Mouse (Mus musculus): ENCODE measurements at regions not wholly inside any gene's neighbourhood (a gene's known extent, or its start where the extent isn't known, plus 50 kb on each side); places are given as distances from the start of the nearest gene placed in this dataset.

DNA sequence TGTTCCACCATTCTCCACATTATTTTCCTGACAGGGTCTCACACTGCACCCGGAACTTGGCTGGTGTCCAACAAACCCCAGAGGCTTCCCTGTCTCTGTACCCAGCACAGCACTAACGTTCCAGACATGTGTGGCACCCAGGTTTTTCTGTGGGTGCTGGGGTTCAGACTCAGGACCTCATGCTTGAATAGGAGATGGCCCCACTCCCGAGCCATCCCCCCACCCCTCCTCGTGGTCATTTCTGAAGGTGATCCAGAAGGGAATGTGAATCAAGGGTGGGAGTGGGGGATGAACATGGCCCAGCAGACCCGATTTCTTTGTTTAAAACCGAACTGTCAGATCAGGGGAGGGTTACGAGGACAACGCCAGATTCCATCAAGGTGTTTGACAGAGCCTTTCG lies 245.6 kb downstream of the Tbc1d1 start:
- H3K36me3 ChIP-seq, result no peaks in the 10 kb centered on the region

DNA sequence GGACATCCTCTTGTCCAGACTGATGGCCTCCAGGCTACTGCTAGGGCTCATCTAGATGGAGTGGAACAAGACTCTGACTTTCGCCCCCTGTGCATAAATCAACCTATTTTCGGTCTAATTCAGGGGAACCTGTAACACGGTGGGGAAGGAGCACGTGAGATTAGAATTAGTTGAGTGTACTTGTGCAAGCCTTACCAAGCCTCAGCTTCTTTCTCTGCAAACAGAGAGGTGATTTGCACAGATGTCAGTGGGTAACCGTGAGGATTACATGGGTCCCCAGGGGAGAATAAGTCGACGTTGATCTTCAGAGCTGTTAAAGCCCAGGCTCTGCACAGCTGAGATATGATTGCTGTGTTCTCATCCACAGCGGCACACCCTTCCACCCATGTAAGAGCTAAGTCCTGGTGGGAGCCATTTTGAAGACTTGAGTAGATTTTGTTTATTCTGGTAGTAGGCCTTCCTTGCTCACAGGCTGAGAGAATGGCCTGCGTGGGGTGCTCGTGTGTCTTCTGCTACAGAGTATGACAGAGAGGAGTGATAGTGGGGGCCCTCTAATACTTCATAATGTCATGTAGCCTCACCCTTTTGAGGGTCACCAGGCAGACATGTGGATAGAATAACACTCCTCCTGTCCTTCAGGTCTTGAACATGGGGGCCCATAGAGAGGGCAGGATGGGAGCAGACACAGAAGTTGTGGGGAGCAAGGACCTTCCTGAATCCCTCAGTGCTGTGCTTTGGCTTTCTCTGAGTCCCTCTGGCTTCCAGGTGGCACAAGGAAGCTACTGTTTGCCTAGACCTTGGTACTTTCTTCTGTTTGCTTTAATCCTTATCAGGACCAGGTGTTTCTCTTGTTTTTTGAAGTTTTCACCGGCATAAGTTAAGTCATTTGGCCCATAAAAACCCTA lies 247.2 kb downstream of the Tbc1d1 start:
- Histone ChIP-seq H3K9me3 (replicated peaks) (peaks cover 4% of the 10 kb centered on the region; the same call in 1 of the 2 replicates), H3K4me1 (no peaks in the 10 kb centered on the region), H3K36me3 (no peaks in the 10 kb centered on the region), H3K27ac (replicated peaks) (no peak overlapping the region), H3K4me3 (no peak overlapping the region), H3K27me3 (ENCODE audit: low read depth, poor library complexity, severe bottlenecking) (no peaks in the 10 kb centered on the region)
- WGBS, result 90% methylated on average over 11 of the region's 11 CpGs
- DNase-seq (ENCODE audit: low spot score), result no peak

More for the DNA sequence above, 245.6 kb downstream of the Tbc1d1 start:
- Histone ChIP-seq H3K27ac (replicated peaks) (no peak overlapping the region), H3K4me1 (no peaks in the 10 kb centered on the region), H3K27me3 (ENCODE audit: low read depth, poor library complexity, severe bottlenecking) (no peaks in the 10 kb centered on the region), H3K4me3 (no peak overlapping the region), H3K9me3 (replicated peaks) (peaks cover 3% of the 10 kb centered on the region; the same call in 1 of the 2 replicates)
- 87% methylated on average over 9 of the region's 9 CpGs for WGBS
- DNase-seq (ENCODE audit: low spot score), result no peak

DNA sequence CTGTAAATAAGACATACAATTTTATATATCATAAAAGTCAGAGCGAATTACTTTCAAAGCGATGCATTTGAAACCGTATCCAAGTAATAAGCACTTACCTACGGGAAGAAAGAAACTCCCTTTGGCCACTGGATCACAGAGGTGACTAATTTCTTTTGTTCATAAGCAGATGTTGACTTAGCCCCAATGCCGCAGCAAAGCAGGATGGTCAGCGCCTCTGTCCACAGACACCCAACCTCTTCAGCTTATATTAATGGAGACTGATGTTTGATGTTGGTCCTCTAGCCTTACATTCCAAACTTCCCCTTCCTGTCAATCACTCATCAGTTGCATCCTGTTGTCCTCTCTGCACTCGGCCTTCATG lies 247.9 kb downstream of the Tbc1d1 start:
- H3K9me3 ChIP-seq (replicated peaks), result peaks cover 4% of the 10 kb centered on the region; the same call in 1 of the 2 replicates
- no peak for DNase-seq (ENCODE audit: low spot score)
- no peaks in the 10 kb centered on the region for H3K36me3 ChIP-seq
- 90% methylated on average over 7 of the region's 7 CpGs for WGBS
- H3K27ac ChIP-seq (replicated peaks), result no peak overlapping the region
- H3K27me3 ChIP-seq (ENCODE audit: low read depth, poor library complexity, severe bottlenecking), result no peaks in the 10 kb centered on the region
- H3K4me1 ChIP-seq, result no peaks in the 10 kb centered on the region
- no peak overlapping the region for H3K4me3 ChIP-seq

DNA sequence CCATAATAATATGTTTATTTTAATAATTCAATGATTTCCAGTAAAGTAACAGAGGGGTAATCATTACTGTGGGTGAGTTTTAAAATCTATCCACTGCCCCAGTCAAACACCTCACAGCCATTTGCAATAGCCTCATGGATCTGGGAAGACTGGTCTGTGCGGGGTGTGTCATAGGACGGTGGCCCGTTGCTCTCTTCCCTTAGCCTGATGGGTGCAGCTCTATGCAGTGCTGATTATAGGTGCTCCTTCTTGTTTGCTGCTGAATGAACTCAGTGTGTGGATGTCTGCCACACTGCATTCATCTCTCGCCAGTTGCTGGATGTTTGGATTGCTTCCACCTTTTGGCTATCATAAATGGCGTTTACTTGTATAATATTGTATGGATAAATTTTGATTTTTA lies 248.4 kb downstream of the Tbc1d1 start:
- no peaks in the 10 kb centered on the region for H3K4me1 ChIP-seq
- H3K36me3 ChIP-seq, result no peaks in the 10 kb centered on the region
- no peaks in the 10 kb centered on the region for H3K27me3 ChIP-seq (ENCODE audit: low read depth, poor library complexity, severe bottlenecking)
- WGBS, result 92% methylated on average over 5 of the region's 5 CpGs
- H3K27ac ChIP-seq (replicated peaks), result no peak overlapping the region
- no peak for DNase-seq (ENCODE audit: low spot score)
- H3K4me3 ChIP-seq, result no peak overlapping the region
- peaks cover 4% of the 10 kb centered on the region; the same call in 1 of the 2 replicates for H3K9me3 ChIP-seq (replicated peaks)

DNA sequence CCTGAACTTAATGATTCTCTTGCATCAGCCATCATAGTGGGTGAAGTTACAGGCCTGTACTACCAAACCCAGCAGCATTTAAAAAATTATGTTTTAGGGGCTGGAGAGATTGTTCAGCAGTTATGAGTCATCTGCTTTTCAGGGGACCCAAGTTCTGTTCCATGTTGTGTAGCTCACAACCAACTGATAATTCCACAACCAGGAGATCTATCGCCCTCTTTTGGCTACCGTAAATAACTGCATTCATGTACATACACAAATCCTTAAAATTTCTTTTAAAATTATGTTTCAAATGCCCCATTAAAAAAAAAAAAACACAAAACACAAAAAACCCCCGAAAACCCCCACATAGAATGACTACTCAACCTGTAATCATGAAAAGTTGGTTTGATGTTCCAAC lies 252.8 kb downstream of the Tbc1d1 start:
- 78% methylated on average over 3 of the region's 3 CpGs for WGBS
- Histone ChIP-seq H3K36me3 (no peaks in the 10 kb centered on the region), H3K4me3 (no peak overlapping the region), H3K27ac (replicated peaks) (no peak overlapping the region), H3K4me1 (no peaks in the 10 kb centered on the region), H3K9me3 (replicated peaks) (peaks cover 4% of the 10 kb centered on the region; the same call in 1 of the 2 replicates), H3K27me3 (ENCODE audit: low read depth, poor library complexity, severe bottlenecking) (no peaks in the 10 kb centered on the region)
- DNase-seq (ENCODE audit: low spot score), result no peak

DNA sequence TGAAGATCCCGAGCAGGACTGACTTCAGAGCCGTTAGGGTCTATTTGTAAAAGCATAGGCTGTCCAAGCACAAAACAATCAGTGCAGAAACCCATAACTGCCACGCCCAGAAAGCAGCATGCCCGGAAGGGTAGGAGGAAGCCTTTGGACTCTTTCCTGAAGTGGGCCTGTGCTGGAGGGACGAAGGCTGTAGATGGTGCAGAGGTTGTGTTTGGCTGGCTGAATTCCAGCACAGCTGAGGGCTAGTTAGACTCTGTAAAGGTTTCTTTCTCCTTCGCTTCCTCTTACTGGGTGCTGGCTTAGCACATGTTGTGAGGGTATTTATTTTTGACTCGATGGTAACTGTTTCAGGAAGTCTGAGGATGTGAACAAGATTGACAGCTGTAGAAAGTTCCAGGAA lies 254.5 kb downstream of the Tbc1d1 start:
- no peaks in the 10 kb centered on the region for H3K4me1 ChIP-seq
- DNase-seq (ENCODE audit: low spot score), result no peak
- no peak overlapping the region for H3K4me3 ChIP-seq
- peaks cover 4% of the 10 kb centered on the region; the same call in 1 of the 2 replicates for H3K9me3 ChIP-seq (replicated peaks)
- no peaks in the 10 kb centered on the region for H3K36me3 ChIP-seq
- no peak overlapping the region for H3K27ac ChIP-seq (replicated peaks)
- 72% methylated on average over 7 of the region's 7 CpGs for WGBS
- no peaks in the 10 kb centered on the region for H3K27me3 ChIP-seq (ENCODE audit: low read depth, poor library complexity, severe bottlenecking)

DNA sequence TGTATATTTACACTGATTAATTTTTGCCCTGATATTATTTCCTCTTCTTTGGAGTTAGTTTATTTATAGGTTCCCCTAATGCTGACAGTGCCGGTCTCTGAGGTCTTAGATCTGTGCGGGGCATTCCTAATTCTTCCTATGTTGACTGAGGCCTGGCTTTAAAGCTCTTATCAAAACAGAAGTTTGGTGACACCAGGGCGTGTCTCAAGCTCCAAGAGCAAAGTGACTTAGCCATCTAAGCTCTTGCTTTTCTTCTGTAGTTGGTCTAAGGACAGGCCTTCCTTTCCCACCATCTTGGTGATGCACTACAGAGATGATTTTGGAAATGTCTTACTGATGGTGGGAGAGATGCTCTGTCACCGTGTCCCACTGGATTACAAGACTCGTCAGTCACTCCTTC lies 258.4 kb downstream of the Tbc1d1 start:
- Histone ChIP-seq H3K9me3 (replicated peaks) (0 out of 2 replicates have a peak, but pooled peaks cover 4% of the 10 kb centered on the region), H3K4me1 (no peaks in the 10 kb centered on the region), H3K36me3 (no peaks in the 10 kb centered on the region), H3K4me3 (no peak overlapping the region), H3K27ac (replicated peaks) (no peak overlapping the region), H3K27me3 (ENCODE audit: low read depth, poor library complexity, severe bottlenecking) (no peaks in the 10 kb centered on the region)
- no peak for DNase-seq (ENCODE audit: low spot score)
- WGBS, result 81% methylated on average over 5 of the region's 5 CpGs

DNA sequence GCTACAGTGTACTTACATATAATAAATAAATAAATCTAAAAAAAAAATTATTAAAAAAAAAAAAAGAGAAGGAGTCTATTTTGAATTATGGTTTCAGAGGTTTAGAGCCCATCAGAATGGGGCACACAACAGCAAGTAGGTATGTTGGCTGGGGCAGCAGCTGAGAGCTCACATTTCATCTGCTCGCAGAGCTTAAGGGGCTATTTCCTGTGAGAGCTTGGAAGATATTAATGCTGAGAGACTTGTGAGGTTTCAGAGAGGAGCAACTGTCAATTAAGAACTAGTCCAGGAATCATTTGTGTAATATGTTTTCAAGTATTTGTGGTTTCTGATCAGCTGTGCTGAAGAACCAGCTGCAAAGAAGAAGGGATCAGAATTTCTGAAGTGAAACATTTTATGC lies 263.3 kb downstream of the Tbc1d1 start:
- Histone ChIP-seq H3K9me3 (replicated peaks) (0 out of 2 replicates have a peak, but pooled peaks cover 4% of the 10 kb centered on the region), H3K27ac (replicated peaks) (no peak overlapping the region), H3K27me3 (ENCODE audit: low read depth, poor library complexity, severe bottlenecking) (no peaks in the 10 kb centered on the region), H3K4me1 (peaks cover 10% of the 10 kb centered on the region), H3K4me3 (no peak overlapping the region), H3K36me3 (no peaks in the 10 kb centered on the region)
- DNase-seq (ENCODE audit: low spot score), result no peak
- WGBS, result 84% methylated on average over 1 of the region's 1 CpGs

DNA sequence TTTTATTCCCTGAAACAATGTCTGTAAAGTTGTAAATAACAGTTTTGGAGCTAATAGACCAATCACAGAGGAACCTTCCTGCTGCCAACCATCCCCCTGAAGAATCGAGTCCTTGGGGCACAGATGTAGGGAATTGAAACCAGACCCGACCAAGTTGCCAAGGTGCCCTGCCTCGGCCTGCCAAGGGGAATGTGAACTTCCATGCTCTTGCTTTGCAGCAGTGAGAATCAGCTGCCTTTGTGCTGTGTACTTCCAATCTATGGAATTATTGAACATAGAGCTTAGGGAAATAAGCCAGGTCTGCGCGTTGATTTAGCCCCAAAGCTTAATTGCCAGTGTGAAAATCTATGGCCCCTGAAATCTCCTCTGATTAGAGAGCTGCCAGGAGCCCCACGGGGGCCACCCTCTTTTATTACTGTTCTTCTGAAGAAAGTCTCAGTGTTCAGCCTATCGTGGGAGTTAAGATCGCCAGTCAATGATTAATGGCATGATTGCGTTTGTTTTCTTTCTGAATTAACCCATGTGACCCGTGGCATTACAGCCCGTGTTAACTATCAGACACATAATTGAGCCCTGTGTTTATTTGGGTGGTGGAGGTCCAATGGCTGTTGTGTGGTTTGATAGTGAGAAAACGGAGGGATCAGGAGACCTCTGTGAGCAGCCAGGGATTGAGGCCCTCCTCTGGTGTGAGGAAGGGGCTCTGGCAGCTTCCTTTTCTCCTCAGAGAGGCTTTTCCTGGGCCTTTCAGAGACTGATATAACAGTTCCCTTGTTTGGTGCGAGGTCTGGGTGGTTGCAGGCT lies 266.9 kb downstream of the Tbc1d1 start:
- H3K36me3 ChIP-seq, result no peaks in the 10 kb centered on the region
- WGBS, result 67% methylated on average over 13 of the region's 13 CpGs
- no peaks in the 10 kb centered on the region for H3K9me3 ChIP-seq (replicated peaks)
- peaks cover 10% of the 10 kb centered on the region for H3K4me1 ChIP-seq
- no peak overlapping the region for H3K4me3 ChIP-seq
- H3K27me3 ChIP-seq (ENCODE audit: low read depth, poor library complexity, severe bottlenecking), result no peaks in the 10 kb centered on the region
- no peak for DNase-seq (ENCODE audit: low spot score)
- 0 out of 2 replicates have a peak overlapping the region, but pooled peaks have one; percentile 17 for H3K27ac ChIP-seq (replicated peaks)

DNA sequence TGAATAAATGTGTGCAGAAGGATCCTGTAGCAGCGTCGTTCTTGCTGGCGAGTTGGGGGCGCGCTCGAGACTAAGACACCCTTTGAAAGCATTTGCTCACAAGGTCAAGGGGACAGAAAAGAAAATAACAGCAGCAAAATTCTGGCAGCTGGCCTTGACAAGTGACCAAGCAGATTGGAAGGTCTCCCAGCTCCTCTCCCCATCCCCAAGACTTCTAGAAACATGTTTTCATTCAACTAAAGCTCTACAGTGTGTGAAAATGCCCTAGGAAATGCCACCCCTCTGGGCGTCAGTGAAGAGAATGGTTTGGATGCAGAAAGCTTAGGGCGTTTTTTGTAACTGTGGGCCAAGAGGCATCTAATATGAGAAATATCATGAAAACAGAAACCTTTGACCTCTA lies 272.7 kb downstream of the Tbc1d1 start:
- H3K4me1 ChIP-seq, result no peaks in the 10 kb centered on the region
- no peak for DNase-seq (ENCODE audit: low spot score)
- H3K4me3 ChIP-seq, result no peak overlapping the region
- no peaks in the 10 kb centered on the region for H3K36me3 ChIP-seq
- no peaks in the 10 kb centered on the region for H3K9me3 ChIP-seq (replicated peaks)
- H3K27ac ChIP-seq (replicated peaks), result no peak overlapping the region
- 95% methylated on average over 8 of the region's 8 CpGs for WGBS
- H3K27me3 ChIP-seq (ENCODE audit: low read depth, poor library complexity, severe bottlenecking), result no peaks in the 10 kb centered on the region

DNA sequence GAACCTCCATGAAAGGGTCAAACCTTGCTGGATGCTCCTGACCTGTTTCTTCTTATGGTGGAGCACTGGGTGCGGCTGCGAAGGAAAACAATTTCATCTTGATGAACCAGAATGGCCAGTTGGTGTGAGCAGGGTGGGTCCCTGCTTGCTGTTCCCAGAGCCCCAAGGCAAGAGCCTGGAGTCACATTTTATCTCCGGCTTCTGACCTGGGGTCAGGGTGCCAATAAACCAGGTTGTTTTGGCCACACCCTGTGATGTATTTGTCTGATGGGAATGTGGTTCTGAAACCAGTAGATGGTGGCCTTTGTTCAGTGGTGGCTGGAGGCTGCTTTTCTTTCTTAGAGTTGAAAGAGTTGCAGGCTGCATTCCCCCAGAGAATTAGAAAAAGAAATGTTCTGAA lies 274.4 kb downstream of the Tbc1d1 start:
- Histone ChIP-seq H3K36me3 (no peaks in the 10 kb centered on the region), H3K9me3 (replicated peaks) (no peaks in the 10 kb centered on the region), H3K4me3 (no peak overlapping the region), H3K27me3 (ENCODE audit: low read depth, poor library complexity, severe bottlenecking) (no peaks in the 10 kb centered on the region), H3K27ac (replicated peaks) (no peak overlapping the region), H3K4me1 (no peaks in the 10 kb centered on the region)
- WGBS, result 81% methylated on average over 3 of the region's 3 CpGs
- no peak for DNase-seq (ENCODE audit: low spot score)

DNA sequence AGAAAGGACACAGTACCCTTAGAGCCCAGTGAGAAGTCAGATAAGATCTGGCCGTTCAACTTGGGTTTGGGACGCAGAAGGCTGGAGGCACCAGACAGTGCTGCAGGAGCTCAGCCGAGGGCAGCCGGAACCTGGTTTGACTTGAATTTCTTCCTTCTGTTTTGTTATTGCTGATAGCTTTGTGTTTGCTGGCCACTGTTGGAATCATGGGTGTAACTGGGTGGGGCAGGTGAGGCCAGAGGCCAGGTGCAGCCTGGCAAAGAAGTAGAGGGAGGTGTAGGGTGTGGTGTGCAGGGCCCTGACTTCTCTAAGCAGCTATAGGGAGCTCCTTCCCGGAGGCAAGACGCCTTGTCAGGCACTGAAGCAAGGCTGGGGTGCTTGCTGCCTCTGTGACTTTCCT lies 275.5 kb downstream of the Tbc1d1 start:
- H3K4me3 ChIP-seq, result no peak overlapping the region
- 93% methylated on average over 6 of the region's 6 CpGs for WGBS
- H3K36me3 ChIP-seq, result no peaks in the 10 kb centered on the region
- no peaks in the 10 kb centered on the region for H3K9me3 ChIP-seq (replicated peaks)
- H3K4me1 ChIP-seq, result no peaks in the 10 kb centered on the region
- no peak overlapping the region for H3K27ac ChIP-seq (replicated peaks)
- no peaks in the 10 kb centered on the region for H3K27me3 ChIP-seq (ENCODE audit: low read depth, poor library complexity, severe bottlenecking)
- DNase-seq (ENCODE audit: low spot score), result no peak

DNA sequence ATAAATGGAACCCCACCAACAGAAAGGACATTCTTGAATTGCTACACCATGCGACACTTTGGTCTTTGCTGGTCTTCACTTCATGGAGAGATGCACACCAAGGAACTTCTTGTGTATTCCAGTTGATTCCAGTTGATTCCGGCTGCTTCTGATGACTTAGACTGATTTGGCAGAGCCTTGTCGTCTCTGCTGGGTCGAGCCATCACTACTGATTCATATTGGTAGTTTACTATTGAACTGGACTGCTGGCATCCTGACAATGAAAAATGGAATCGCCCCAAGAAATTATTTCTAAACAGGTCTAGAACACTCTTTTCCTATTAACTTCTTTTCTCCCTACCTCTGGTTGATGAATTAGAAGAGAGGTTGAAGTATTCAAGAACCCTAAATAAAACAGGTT lies 277.7 kb downstream of the Tbc1d1 start:
- DNase-seq (ENCODE audit: low spot score), result no peak
- whole genome bisulfite sequencing, result 92% methylated on average over 5 of the region's 5 CpGs
- Histone ChIP-seq H3K27ac (replicated peaks) (no peak overlapping the region), H3K36me3 (no peaks in the 10 kb centered on the region), H3K4me1 (peaks cover 8% of the 10 kb centered on the region; the same call in 1 of the 2 replicates), H3K9me3 (replicated peaks) (no peaks in the 10 kb centered on the region), H3K4me3 (no peak overlapping the region), H3K27me3 (ENCODE audit: low read depth, poor library complexity, severe bottlenecking) (no peaks in the 10 kb centered on the region)

All from midbrain, embryonic 10.5 days (tissue).